Mouse (Mus musculus) neural tube, embryonic 14.5 days (tissue): ENCODE results near the gene Pitpnc1. TPM values are rescaled to one million over a fixed set of nuclear protein-coding genes. Genes with fewer than 3 reads are reported as not detected.

ENCODE experiments used
- ATAC-seq: fragments of 200-750 bp; cut with Nextera tagmentation; 2 replicates; pipeline ENCODE4 v1.8.0; 2017; ENCODE audit warnings: low read depth, mild to moderate bottlenecking, moderate TSS enrichment, moderate library complexity
- H3K27ac ChIP-seq: fragments of 300-500 bp; sonication (generic); 2 replicates; pipeline ENCODE4 v1.5.1; 2014; ENCODE audit warnings: low read depth, mild to moderate bottlenecking, control low read depth, low read length, moderate library complexity, mixed read lengths
- H3K27me3 ChIP-seq: fragments of 300-500 bp; sonication (generic); 2 replicates; pipeline ENCODE4 v1.6.1; 2014; ENCODE audit warnings: low read length; ENCODE audit not compliant: control insufficient read depth, insufficient read depth
- H3K36me3 ChIP-seq: fragments of 300-500 bp; sonication (generic); 2 replicates; pipeline ENCODE4 v1.6.1; 2014; ENCODE audit warnings: low read length, mixed read lengths; ENCODE audit not compliant: control insufficient read depth, insufficient read depth
- H3K4me1 ChIP-seq: fragments of 300-500 bp; sonication (generic); 2 replicates; pipeline ENCODE4 v1.6.1; 2014; ENCODE audit warnings: low read length; ENCODE audit not compliant: control insufficient read depth, insufficient read depth
- H3K4me2 ChIP-seq: fragments of 300-500 bp; sonication (generic); 2 replicates; pipeline ENCODE4 v1.6.1; 2014; ENCODE audit warnings: mild to moderate bottlenecking, low read depth, low read length, control low read depth
- H3K4me3 ChIP-seq: fragments of 300-500 bp; sonication (generic); 2 replicates; pipeline ENCODE4 v1.5.1; 2014; ENCODE audit warnings: low read depth, low read length, control low read depth, mixed read lengths
- H3K9ac ChIP-seq: fragments of 300-500 bp; sonication (generic); replicated peaks from 2 replicates; pipeline ENCODE4 v1.6.1; 2014; ENCODE audit warnings: low read depth, mild to moderate bottlenecking, control low read depth, low read length, mixed read lengths
- H3K9me3 ChIP-seq: fragments of 300-500 bp; sonication (generic); 2 replicates; pipeline ENCODE4 v1.6.1; 2016; ENCODE audit warnings: low read length; ENCODE audit not compliant: control insufficient read depth
- WGBS: fragments of 180-500 bp; shearing (Covaris S2); extraction: QIAGEN DNeasy Blood & Tissue Kit; methylation state at CpG from one replicate; pipeline ENCODE4 v1.1.7; 2014; 5-methylcytosine and 5-hydroxymethylcytosine counted together
- polyA plus RNA-seq: library from polyadenylated mRNA; unstranded; fragments of >200 nt; fragmentation: Nextera tagmentation; extraction: Ambion mirVana; gene quantifications from 2 replicates; pipeline ENCODE4 v1.2.1, GENCODE M21; 2014

Pitpnc1 gene
- polyA plus RNA-seq, 1 experiment from 2014 or later, result 45.2 TPM

DNA sequence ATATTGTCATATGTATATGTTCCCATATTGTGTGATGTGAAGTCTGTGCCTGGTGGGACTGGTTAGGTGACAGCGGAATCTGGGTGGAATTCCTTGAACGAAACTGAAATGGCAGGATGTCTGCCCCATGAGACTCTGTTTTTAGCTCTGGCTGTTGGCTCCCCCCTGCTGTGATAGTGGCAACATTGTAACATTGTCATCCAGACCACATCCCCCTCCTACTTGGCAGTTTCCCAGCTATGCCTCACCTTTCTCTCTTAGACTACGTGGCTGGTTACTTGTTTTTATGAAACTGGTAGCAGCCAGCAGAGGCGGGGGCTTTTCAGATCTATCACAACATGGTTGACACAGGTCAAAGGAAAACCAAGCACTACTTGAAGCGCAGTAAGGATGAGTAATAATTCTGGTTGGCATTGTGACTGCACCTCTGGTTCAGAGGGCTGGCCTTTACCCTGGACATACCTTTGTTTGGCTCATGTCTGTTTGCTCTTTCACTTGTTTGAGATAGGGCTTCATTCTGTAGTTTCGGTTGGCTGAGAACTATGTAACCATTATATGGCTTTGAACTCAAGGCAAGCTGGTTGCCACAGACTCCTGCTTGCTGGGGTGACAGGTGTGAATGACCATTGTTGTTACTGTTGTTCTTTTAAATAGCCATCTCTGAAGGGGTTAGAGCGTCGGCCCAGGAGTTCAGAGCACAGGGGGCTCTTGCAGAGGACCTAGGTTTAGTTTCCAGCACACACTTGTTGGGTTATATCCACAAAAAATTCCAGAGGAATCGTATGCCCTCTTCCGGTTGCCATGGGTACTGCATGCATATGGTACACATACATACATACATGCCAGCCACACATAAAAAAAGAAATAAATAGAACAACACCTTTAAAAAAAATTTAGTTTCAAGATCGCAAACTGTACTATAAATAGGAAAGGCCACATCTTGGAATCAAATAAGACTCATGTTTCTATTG is 183.0 kb downstream of the Pitpnc1 start:
- no peak overlapping the region for H3K27ac ChIP-seq
- H3K9ac ChIP-seq, result no peak overlapping the region
- ATAC-seq, result no peak
- 91% methylated on average over 11 of the region's 11 CpGs for WGBS
- H3K4me1 ChIP-seq, result no peaks in the 10 kb centered on the region
- H3K4me2 ChIP-seq, result no peak overlapping the region
- no peak overlapping the region for H3K4me3 ChIP-seq
- H3K27me3 ChIP-seq, result no peaks in the 10 kb centered on the region
- H3K36me3 ChIP-seq, result no peaks in the 10 kb centered on the region
- H3K9me3 ChIP-seq, result no peaks in the 10 kb centered on the region

DNA sequence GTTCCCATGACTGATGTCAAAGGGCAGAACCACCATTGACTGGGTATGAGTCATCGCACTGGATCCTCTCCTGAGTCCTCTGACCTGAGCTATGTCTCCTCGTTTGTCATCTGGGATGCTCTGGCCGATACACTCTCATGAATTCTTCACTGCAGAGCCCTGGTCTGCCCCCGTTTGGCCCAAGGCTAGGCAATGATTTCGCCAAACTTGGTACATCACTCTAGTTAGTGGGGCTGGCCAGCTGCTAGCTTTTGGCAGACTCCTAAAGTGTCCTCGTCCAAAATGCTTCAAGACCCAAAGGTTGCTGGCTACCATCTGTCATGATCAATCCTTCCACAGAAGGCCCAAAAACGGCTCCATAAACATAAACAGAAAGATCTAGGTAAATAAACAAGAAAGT is 184.8 kb downstream of the Pitpnc1 start:
- no peak for ATAC-seq
- Histone ChIP-seq H3K9me3 (no peaks in the 10 kb centered on the region), H3K9ac (no peak overlapping the region), H3K27ac (no peak overlapping the region), H3K4me1 (no peaks in the 10 kb centered on the region), H3K36me3 (no peaks in the 10 kb centered on the region), H3K27me3 (no peaks in the 10 kb centered on the region), H3K4me3 (no peak overlapping the region), H3K4me2 (no peak overlapping the region)
- WGBS, result 79% methylated on average over 7 of the region's 7 CpGs

DNA sequence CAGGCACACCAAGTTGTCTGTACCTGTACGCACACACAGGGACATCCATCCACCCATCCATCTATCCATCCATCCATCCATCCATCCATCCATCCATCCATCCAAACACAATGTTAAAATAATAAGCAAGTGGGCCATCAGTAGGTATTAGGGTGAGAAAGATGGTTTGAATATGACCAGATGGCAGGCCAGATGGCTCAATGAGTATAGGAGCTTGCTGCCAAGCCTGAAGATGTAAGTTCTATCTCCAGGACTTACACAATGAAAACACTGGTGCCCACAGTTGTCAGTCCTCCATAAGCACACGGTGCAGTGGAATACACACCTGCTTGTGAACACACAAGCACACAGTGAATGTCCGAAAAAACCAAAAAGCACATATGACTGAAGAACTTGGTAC is 186.9 kb downstream of the Pitpnc1 start:
- no peaks in the 10 kb centered on the region for H3K9me3 ChIP-seq
- no peak overlapping the region for H3K27ac ChIP-seq
- no peaks in the 10 kb centered on the region for H3K4me1 ChIP-seq
- no peaks in the 10 kb centered on the region for H3K27me3 ChIP-seq
- no peak overlapping the region for H3K4me3 ChIP-seq
- 97% methylated on average over 3 of the region's 3 CpGs for WGBS
- H3K4me2 ChIP-seq, result no peak overlapping the region
- H3K9ac ChIP-seq, result no peak overlapping the region
- ATAC-seq, result no peak
- H3K36me3 ChIP-seq, result no peaks in the 10 kb centered on the region

DNA sequence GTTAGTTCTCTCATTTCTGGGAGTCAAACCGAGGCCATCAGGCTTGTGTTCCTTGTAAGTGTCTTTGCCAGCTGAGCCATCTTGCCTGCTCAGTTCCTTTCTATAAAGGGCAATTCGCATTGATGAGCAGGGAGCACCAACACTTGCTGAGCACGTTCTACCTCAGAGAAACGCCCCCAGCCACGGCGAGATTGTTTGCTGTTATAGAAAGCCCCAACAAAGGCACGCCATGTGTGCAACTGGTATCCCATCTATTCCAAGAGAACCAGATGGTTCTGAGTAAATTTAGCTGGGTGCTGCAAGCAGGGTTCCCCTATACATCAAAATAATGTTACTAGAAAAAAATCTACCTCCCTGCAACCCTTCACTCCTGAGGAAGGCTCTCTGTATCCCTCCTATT is 188.0 kb downstream of the Pitpnc1 start:
- no peaks in the 10 kb centered on the region for H3K9me3 ChIP-seq
- no peak for ATAC-seq
- no peaks in the 10 kb centered on the region for H3K27me3 ChIP-seq
- no peak overlapping the region for H3K9ac ChIP-seq
- H3K4me3 ChIP-seq, result no peak overlapping the region
- no peak overlapping the region for H3K27ac ChIP-seq
- no peaks in the 10 kb centered on the region for H3K36me3 ChIP-seq
- H3K4me1 ChIP-seq, result no peaks in the 10 kb centered on the region
- H3K4me2 ChIP-seq, result no peak overlapping the region
- WGBS, result 87% methylated on average over 7 of the region's 7 CpGs

DNA sequence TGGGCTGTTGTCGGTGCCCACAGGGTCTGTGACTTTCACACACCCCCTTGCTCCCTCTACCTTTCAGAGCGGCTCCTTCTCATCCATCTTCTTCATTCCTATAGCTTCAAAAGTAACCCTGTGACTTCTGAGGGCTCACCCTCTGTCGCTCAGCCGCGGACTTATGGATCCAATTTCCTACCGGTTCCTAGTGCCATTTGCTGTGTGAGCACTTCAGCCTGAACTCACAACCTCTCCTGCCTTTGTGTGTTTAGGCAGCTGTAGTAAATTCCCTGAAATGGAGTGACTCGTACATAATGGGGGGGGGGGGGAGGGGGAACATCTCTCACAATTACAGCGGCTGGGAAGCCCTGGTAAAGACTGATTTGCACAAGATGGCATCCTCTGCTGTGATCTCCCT is 191.2 kb downstream of the Pitpnc1 start:
- no peak overlapping the region for H3K9ac ChIP-seq
- no peak overlapping the region for H3K27ac ChIP-seq
- WGBS, result 18% methylated on average over 8 of the region's 8 CpGs
- H3K27me3 ChIP-seq, result no peaks in the 10 kb centered on the region
- ATAC-seq, result no peak
- no peak overlapping the region for H3K4me3 ChIP-seq
- no peaks in the 10 kb centered on the region for H3K9me3 ChIP-seq
- H3K4me2 ChIP-seq, result no peak overlapping the region
- no peaks in the 10 kb centered on the region for H3K4me1 ChIP-seq
- H3K36me3 ChIP-seq, result no peaks in the 10 kb centered on the region

DNA sequence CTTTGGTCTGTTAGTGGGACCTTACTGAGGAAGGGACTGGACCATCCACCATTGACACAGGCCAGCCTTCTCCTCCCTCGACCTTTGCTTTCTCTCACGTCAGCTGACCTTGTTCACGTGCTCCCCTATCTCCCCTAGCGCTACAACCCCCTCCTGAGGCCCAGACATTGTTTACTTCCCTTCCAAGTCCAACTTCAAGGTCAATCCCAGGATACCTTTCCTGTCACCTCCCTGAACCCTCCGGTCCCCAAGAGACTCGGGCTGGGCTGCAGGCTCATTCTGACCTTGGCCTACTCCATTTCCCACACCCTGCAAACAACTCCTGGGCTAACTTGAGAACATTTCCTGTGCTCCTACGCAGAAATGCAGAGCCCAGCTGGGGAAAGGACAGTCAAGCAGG is 193.6 kb downstream of the Pitpnc1 start:
- Histone ChIP-seq H3K4me2 (no peak overlapping the region), H3K4me3 (no peak overlapping the region), H3K9ac (no peak overlapping the region), H3K4me1 (0 out of 2 replicates have a peak, but pooled peaks cover 3% of the 10 kb centered on the region), H3K9me3 (no peaks in the 10 kb centered on the region), H3K27me3 (no peaks in the 10 kb centered on the region), H3K36me3 (no peaks in the 10 kb centered on the region), H3K27ac (no peak overlapping the region)
- WGBS, result 76% methylated on average over 7 of the region's 7 CpGs
- no peak for ATAC-seq

DNA sequence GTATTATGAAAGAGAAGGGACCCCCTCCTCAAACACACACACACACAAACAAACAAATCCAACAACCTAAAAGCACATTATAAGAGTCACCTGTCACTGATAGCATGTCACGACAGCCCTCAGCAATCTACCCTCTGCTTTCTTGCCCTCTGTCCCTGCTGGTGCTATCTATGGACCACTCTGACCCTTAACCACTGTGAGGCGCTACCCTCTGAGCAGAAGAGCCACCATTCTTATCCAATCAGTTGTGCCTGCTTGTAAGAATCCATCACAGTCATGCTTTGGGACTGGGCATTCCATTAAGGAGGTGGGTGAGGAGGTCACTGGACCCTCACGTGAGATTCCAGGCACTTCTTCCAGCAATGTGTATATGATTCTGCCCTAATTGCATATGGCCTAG is 194.2 kb downstream of the Pitpnc1 start:
- Histone ChIP-seq H3K36me3 (no peaks in the 10 kb centered on the region), H3K27me3 (no peaks in the 10 kb centered on the region), H3K4me1 (0 out of 2 replicates have a peak, but pooled peaks cover 3% of the 10 kb centered on the region), H3K9ac (no peak overlapping the region), H3K4me3 (no peak overlapping the region), H3K27ac (no peak overlapping the region), H3K4me2 (no peak overlapping the region), H3K9me3 (no peaks in the 10 kb centered on the region)
- ATAC-seq, result no peak
- 67% methylated on average over 3 of the region's 3 CpGs for WGBS

DNA sequence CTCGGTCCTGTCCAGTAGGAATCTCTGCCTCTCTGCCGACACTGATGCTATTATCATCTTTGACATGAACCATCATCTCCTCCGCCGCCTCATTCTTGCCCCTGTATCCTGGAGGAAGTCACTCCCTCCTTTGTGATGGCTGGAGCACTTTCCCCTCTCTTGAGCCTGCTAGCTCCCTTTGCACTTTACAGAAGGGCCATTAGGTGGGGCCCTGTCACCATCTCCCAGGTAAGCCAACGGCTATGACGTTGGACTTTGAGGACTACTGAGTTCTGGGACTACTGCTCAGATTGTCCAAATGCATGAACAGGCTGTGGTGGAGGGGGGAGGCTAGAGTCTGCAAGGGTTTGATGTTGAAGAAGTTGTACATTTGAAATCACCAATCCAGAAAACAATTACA is 194.6 kb downstream of the Pitpnc1 start:
- H3K27ac ChIP-seq, result no peak overlapping the region
- no peak for ATAC-seq
- H3K9me3 ChIP-seq, result no peaks in the 10 kb centered on the region
- 38% methylated on average over 6 of the region's 6 CpGs for WGBS
- H3K4me1 ChIP-seq, result 0 out of 2 replicates have a peak, but pooled peaks cover 3% of the 10 kb centered on the region
- H3K4me2 ChIP-seq, result no peak overlapping the region
- H3K36me3 ChIP-seq, result no peaks in the 10 kb centered on the region
- H3K27me3 ChIP-seq, result no peaks in the 10 kb centered on the region
- H3K4me3 ChIP-seq, result no peak overlapping the region
- H3K9ac ChIP-seq, result no peak overlapping the region

DNA sequence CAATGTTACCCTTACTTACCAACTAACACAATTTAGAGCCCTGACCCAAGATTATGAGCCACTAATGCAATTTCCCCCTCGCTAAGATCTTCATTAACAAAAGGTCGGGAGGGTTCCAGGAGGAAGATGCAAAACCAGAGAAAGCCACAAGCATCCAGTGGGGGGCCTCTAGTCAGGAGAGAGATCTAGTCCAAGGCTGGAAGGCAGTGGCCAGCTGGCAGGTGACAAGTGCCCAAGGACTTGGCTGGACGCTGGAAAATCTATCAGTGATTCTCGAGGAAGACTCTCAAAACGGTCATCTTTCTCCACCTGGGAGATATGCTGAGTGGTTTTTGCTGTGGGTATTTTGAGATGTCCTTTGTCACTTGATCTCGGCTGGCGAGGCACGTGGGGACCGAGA is 196.3 kb downstream of the Pitpnc1 start:
- Histone ChIP-seq H3K9ac (no peak overlapping the region), H3K4me1 (0 out of 2 replicates have a peak, but pooled peaks cover 3% of the 10 kb centered on the region), H3K27me3 (no peaks in the 10 kb centered on the region), H3K4me3 (no peak overlapping the region), H3K27ac (no peak overlapping the region), H3K4me2 (no peak overlapping the region), H3K36me3 (no peaks in the 10 kb centered on the region), H3K9me3 (no peaks in the 10 kb centered on the region)
- ATAC-seq, result no peak
- WGBS, result 74% methylated on average over 9 of the region's 9 CpGs
